Mouse (Mus musculus) mouse trophoblast stem cell (cell line): ENCODE data around the gene Pik3ip1.

Experiments used
- in situ Hi-C, 2 experiments: fragments of 300-500 bp; cut with MseI, MboI; formaldehyde crosslinking; loops; 2 replicates in 1 of 2; 3 replicates in 1 of 2; pipeline ENCODE4 v1.15.1; 2025

Pik3ip1 gene

DNA sequence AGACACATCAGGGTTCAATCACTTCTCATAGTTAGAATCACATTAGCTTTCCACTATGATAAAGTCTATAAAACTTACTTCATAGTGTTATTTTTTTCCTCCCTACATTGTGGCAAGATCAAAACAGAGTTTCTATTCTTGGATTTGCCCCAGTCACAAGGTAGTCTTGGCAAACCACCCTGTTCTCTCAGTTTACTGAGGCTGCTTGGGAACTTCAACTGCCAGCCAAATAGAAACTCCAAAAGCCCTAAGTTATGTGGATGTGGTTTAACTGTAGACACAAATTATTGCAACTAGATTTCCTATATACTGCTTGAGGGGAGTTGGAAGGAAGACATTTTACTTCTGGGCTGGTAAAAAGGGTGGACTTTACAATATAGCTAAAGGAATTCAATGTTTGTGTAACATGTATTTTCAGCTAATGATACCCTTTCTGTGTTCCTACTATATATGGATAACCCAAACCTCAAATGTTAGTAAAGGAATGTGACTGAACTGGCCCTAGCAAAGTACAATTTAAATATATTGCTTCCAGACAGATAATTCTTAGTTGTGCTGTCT lies at the start of gene Pik3ip1:
TSS of gene Pik3ip1 (plus strand) at position 511 of the 561 bp plus-strand sequence.
- in situ Hi-C loops, result no loop called here

- in situ Hi-C loops, result no loop called here
These were observed 47.3 kb upstream of the Pik3ip1 start for GRCm38 (mm10) chr11:3282887-3283286.

- in situ Hi-C loops, result no loop called here
These were observed 46.6 kb upstream of the Pik3ip1 start for GRCm38 (mm10) chr11:3283645-3284044.

- in situ Hi-C loops, result no loop called here
These were observed 44.3 kb upstream of the Pik3ip1 start for GRCm38 (mm10) chr11:3285940-3286339.

DNA sequence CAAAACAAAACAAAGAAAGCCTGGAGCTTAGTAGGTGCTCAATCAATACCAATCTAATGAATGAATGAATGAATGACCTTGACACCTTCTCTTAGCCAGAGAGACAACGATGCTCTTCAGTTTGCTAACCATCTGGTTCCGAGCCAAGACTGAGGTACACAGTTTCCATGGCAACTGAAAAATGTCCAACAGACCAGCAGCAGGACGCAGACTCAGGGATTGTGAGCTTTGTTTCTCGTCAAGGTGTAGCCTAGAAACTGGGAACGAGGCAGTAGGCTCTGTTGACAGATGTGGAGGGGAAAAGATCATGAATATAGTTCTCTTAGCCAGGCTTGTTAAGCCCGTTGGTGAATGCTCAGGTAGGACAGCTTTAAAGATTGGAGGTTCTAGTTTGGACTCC lies 43.1 kb upstream of the Pik3ip1 start:
- in situ Hi-C loops, result no loop called here

GRCm38 (mm10) chr11:3287921-3288320 lies 42.3 kb upstream of the Pik3ip1 start:
- in situ Hi-C loops, result no loop called here

- in situ Hi-C loops, result no loop called here
These were observed 41.5 kb upstream of the Pik3ip1 start, which contains the start of gene Patz1 for GRCm38 (mm10) chr11:3288521-3289301. TSS of gene Patz1 (plus strand) at chr11:3288874.

GRCm38 (mm10) chr11:3289302-3289802 lies 40.8 kb upstream of the Pik3ip1 start:
- in situ Hi-C loops, result no loop called here

DNA sequence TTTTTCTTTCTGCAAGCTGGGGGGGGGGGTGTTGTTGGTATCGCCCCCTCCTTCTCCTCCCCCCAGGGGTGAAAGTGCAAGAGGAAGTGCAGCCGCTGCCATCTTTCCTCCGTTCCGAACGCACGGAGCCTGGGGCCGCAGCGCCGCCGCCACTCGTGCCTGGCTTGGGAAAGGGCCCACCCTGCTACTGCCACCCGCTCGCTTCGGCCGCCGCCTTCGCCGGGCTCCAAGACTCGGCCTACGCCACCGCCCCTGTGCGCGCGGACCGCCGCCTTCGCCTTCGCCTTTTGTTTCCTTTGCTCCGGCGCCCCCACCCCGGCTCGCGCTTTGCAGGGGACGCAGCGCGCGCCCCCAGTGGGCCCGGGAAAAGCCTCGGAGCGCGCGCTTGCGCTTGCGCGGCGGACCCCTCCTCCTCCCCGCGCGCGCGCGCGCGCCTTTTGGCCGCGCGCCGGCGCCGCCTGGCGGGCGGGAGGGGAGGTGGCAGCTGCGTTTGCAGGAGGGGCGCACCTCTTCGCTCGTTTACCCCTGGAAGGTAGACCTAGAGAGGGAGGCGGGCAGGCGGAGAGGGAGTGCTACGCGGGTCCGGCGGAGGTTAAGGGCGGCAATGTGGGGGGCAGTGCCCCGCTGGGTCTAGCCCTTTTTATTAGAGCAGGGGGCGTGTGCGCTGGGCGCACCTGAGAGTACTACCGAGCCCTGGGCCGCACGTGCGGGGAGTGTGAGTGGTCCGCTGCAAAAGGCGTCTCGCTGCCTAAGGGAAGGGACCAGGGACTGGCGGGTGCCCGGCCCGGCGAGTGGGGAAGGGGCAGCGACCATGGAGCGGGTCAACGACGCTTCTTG lies 40.2 kb upstream of the Pik3ip1 start:
- in situ Hi-C loops, result no loop called here

GRCm38 (mm10) chr11:3290640-3291310 lies 39.4 kb upstream of the Pik3ip1 start:
- in situ Hi-C loops, result no loop called here

DNA sequence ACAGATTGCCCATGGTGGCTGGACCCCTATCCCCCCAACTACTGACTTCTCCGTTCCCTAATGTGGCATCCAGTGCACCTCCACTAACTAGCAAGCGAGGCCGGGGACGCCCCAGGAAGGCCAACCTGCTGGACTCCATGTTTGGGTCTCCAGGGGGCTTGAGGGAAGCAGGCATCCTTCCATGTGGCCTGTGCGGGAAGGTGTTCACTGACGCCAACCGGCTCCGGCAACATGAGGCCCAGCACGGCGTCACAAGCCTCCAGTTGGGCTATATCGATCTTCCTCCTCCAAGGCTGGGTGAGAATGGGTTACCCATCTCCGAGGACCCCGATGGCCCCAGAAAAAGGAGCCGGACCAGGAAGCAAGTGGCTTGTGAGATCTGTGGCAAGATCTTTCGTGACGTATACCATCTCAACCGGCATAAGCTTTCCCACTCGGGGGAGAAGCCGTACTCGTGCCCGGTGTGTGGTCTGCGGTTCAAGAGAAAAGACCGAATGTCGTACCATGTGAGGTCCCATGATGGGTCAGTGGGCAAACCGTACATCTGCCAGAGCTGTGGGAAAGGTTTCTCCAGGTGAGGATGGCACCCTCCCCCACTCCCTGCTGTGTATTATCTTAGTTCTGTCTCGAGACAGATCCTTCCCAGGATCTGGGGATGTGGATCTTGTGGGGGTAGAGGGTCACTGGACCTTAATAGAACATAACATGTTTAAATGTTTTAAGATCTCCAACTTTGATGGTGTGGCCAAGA lies 38.7 kb upstream of the Pik3ip1 start:
- in situ Hi-C loops, result no loop called here

DNA sequence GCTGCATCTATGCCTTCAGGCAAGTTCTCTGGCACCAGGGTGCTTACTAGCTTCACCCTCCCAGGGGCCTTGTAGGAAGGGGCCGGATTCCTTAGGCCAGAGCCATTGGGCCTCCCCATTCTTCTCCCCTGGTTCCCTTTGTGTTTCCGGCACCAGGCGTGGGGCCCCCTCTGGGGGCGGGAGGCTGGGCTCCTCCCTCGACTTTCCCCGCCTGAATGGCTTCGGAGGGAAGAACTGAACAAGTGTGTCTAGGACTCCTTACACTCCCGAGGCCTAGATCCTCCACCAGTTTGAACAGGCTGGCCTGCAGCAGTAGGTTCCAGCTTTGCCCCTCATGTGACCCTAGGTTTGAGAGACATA lies 38.2 kb upstream of the Pik3ip1 start:
- in situ Hi-C loops, result no loop called here

DNA sequence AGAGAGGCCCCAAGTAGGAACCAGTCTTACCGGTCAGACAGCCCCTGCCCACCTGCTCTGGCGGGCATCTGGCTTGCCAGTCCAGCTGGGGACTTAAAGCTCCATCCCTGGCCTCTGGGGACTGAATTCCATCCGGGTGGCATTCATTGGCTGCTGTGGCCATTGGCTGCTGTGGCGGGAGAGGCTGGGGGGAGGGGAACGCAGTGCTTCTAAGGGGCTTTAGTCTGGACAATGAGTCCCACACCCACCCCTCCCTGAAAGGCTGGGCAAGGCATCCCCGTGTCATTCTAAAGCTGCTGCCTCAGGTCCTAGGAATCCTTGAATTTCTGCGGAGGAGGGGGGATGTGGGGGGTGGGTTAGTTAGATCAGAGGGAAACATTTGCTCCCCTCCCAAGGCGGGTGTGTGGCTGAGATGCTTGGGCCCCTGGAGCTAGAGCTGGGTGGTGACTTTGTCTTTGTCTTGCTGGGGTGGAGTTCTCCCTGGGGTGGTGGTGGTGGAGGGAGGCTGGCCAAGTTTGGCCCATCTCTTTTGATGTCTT lies 37.4 kb upstream of the Pik3ip1 start:
- in situ Hi-C loops, result no loop called here

DNA sequence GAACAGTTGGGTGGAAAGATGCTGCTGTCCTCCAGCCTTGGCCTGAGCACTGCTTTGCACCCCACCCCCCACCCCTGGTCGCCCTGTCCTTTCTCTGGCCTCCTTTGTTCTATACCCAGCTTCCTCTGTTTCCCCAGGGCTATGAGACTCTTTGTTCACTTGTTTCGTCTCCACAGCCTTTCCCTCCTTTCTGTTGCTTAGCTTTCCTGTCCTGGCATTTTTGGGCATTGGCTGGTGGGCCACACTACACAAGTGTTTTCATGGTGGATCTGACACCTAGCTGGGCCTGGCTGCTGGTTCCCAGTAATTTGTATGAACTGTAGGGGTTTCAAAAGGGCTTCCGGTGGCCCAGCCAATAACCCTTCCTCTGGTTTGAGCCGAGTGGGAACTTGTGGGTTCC lies 36.8 kb upstream of the Pik3ip1 start:
- in situ Hi-C loops, result no loop called here

- in situ Hi-C loops, result no loop called here
These were observed 35.6 kb upstream of the Pik3ip1 start for GRCm38 (mm10) chr11:3294641-3295040.

DNA sequence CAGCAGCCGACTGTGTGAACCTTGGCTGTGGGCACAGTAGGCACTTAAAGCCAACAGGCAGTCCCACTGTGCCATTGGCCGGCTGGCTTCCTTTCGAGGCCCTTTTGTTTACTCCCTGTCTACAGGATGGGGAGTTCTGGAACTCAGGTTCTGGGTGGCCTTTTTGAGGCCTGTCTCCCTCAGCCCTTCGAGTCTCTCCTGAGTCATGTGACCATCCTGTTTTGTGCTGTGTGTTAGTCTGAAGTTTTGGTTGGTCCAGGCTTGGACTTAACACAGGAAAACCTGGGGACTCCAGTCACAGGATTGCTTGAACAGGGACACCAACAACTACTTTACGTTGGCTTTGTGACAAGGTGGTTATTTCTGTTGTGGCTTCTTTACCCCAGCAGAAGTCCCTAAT lies 34.1 kb upstream of the Pik3ip1 start:
- in situ Hi-C loops, result no loop called here

DNA sequence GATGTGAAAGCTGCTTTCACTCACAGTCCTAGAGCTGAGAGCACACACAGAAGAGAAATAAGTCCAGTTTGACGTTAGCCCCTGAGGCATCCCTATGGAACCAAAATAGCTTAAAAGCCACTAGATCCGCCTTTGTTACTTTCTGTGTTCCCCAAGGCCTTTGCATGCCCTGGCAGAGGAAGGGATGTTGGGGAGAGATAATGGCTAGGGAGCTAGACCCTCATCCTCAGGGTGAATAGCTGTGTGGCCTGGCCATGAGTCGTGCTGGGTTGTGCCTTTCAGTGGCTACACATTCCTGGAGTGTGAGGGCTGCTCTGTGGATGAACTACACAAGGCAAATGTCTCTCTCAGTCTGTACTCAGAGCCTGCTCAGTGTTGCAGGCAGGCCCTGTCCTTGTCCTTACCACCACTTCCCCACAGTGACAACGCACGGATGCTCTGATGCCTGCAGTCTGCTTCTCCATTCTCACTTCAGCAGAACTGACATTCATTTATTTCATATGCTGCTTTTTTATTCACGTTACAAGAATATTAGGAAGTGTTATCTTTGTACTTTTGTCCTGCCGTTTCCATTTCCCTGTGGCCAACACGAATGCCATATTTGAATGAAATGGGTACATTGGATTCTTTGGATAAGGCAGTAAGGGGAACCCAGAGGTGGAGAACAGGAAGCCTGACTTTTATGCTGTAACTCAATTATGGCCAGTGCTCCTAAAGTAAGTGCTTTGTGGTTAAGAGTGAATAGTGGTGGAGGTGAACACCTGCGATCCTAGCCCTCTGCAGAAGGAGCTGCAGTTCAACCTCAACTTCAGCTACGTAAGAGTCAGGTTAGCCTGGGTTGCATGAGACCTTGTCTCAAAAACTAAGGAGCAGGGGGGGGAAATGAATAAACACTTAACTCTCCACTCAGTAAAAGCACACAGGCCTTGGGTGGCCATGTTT lies 32.1 kb upstream of the Pik3ip1 start:
- in situ Hi-C loops, result no loop called here

DNA sequence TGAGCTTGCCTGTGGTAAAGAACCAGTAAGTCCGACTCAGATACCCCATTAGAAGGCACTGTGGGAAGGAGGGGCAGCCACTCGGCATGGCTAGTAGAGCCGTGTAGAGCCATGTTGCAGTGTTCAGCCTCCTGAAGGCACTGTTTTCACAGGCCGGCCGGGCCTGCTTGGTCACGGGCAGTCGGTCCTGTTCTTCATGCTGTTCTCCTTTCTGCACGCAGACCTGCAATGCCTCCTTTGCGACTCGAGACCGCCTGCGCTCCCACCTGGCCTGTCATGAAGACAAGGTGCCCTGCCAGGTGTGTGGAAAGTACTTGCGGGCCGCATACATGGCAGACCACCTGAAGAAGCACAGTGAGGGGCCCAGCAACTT lies 31.4 kb upstream of the Pik3ip1 start:
- in situ Hi-C loops, result no loop called here

GRCm38 (mm10) chr11:3301075-3301474 lies 29.1 kb upstream of the Pik3ip1 start:
- in situ Hi-C loops, result no loop called here

DNA sequence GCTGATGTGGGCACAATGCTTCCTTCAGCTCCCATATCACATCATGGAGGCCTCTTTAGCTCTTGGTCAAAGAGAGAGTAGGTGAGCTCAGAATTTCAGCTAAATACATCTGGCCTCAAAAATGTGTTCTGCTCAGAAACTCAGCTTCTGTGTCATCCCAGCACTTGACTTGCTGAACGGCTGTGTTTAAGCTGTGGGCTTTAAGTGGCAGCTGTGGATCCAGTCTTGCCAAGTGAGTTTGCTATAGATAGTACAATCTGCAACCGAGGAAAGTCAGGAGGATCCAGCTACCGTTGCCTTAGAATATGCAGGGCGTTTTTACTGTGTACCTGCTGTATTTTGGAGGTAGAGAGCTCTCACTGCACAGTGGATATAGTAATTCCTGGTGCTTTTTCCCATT lies 27.8 kb upstream of the Pik3ip1 start:
- in situ Hi-C loops, result no loop called here
